In genomic region chr17:8504381-8504780, GRCm38 (mm10) we compare ENCODE assay signal across 19 mouse cellular contexts.
"Had no signal": no experiment of that assay in that cellular context is flagged by ENCODE, and none has a peak within 500 bp of the region (broad histone marks: within the 10 kb centered on the region; RNA-seq: fewer than 3 reads in every experiment).

No protein-coding gene starts in this region.

- DNase-seq: lung, adult 18-20 months; lung, embryonic 14.5 days; lung, postnatal 14 days; lung, postnatal 4 days; midbrain, embryonic 14.5 days; retina, postnatal 1 day; right cerebral cortex, adult 18-20 months; right cerebral cortex, postnatal 25 days; right cerebral cortex, postnatal 4 days; spleen, adult 18-20 months; thymus, adult 18-20 months; thymus, postnatal 25 days; thymus, postnatal 4 days had no signal

- H3K9ac ChIP-seq: liver, embryonic 14.5 days; lung, embryonic 14.5 days; midbrain, embryonic 12.5 days; neural tube, embryonic 13.5 days; neural tube, embryonic 15.5 days had no signal

- ATAC-seq: midbrain, embryonic 16.5 days had no signal

- H3K9me3 ChIP-seq: midbrain, embryonic 12.5 days; neural tube, embryonic 13.5 days; neural tube, embryonic 15.5 days had no signal

- H3K4me3 ChIP-seq: midbrain, embryonic 12.5 days; myocyte; neural tube, embryonic 13.5 days; neural tube, embryonic 15.5 days had no signal

- H3K27ac ChIP-seq: liver, embryonic 14.5 days; midbrain, embryonic 12.5 days; neural tube, embryonic 13.5 days had no signal

- H3K4me2 ChIP-seq: lung, embryonic 14.5 days; midbrain, embryonic 12.5 days; neural tube, embryonic 13.5 days; neural tube, embryonic 15.5 days had no signal

- H3K36me3 ChIP-seq: midbrain, embryonic 12.5 days; neural tube, embryonic 13.5 days; neural tube, embryonic 15.5 days had no signal
